Mouse (Mus musculus) bone marrow, adult 2 months (tissue): ENCODE data around the gene Rassf8.

Experiments
- CTCF ChIP-seq: fragments of 200-500 bp; IDR thresholded peaks from 2 replicates; pipeline ENCODE4 v1.5.1; 2011; ENCODE audit warnings: low read length, control low read depth; ENCODE audit not compliant: control insufficient read depth, insufficient read depth
- POLR2A ChIP-seq: fragments of 200-500 bp; IDR thresholded peaks from 2 replicates; pipeline ENCODE4 v1.6.1; 2011; ENCODE audit warnings: low read depth, mild to moderate bottlenecking, control low read depth, low read length, borderline replicate concordance; ENCODE audit not compliant: control insufficient read depth

GRCm38 (mm10) chr6:145823588-145824234 lies 77.2 kb downstream of the Rassf8 start:
- TF ChIP-seq POLR2A (no peak), CTCF (peak; percentile 46)
